Mouse (Mus musculus): ENCODE results near the gene Pcbd1.
"Not testable (repeated sequence)": the region's sequence is repeated elsewhere in the genome, so short reads cannot be mapped to it uniquely, and the experiment has no call there.

Gene Pcbd1

DNA sequence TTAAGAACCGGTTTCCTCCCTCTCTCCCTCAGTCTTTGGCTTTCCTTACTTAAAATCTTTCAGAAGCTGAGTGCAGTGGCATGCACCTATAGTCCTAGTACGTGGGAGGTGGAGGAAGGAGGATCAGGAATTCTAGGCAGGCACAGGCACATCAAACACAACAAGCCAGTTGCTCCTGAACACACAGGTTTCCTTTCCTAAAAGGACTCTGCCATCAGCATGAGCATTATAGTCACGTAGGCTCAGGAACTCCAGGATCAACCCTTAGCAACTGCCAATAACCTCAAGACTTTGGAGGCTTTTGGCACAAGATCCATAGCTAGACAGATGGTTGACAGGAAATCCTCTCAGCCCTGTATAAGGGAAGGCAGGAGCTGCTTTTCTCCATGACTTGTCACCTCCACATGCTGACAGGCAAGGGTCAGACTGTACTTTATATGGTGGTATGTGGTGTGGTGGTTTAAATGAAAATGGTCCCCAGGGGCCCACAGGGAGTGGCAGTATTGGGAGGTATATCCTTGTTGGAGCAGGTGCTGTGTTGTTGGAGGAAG is 14.5 kb downstream of the Pcbd1 start:
- peak; percentile 69 for DNase-seq

DNA sequence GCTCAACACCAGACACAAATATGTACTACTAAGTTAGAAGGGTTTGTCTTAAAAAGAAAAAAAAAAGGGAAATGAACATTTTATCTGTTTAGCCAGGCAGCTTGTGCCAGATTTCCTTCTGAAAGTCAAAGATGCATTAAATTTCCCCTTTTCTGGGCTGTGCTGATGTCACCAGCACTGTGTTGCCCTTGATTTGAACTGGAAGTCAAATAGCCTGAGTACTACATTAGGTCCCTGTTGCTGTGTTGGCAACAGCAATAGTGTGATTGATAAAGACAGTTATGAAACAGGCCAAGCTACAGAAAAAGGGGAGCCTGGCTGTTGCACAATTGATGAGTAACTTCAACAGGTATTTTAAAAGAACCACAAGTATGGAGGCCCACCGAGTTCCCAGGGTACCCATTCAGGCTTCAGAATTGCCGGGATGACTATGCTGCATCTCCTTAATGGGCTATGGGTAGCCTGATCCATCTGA is 25.2 kb downstream of the Pcbd1 start:
- no peak for DNase-seq

DNA sequence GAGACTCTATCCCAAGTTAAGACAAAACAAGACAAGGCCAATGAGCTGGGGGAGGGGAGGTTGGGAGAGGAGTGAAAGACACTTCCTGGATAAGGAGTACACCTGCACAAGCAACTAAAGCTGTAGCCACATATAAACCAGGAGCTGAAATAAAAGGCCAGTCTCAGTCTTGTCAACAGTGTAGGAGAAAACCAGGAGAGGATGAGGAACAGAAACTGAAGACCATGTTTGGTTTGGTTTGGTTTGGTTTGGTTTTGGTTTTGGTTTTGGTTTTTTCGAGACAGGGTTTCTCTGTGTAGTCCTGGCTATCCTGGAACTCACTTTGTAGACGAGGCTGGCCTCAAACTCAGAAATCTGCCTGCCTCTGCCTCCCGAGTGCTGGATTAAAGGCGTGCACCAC is 32.6 kb downstream of the Pcbd1 start:
- not testable (repeated sequence) for DNase-seq

DNA sequence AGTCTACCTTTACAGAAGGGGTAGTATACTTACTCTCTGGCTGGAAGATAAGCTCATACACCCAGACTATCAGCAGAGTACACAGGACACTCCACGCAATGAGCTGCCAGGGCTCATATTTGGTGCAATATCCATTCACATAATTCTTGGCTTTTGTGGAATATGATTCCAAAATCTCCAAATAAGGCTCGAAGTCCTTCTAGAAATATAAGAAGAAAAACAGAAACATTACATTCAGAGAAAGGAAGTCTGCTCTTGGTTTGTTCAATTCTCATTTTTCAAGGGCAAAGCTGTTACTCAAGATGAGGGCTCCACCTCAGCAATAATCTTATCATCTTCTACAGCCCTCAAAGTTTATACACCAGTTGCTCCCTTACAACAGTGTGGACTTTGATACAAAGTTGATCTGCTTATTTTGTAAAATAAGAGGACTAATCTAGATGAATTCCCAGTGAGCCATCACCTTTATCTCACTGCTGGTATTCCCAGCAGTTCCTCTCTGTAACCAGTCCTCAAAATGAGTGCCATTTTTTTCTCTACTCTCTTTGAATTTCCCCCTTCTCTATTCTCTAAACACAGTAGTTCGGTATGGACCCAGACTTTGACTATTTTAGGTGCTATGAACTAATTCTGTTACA is 34.3 kb downstream of the Pcbd1 start:
- no peak for DNase-seq

DNA sequence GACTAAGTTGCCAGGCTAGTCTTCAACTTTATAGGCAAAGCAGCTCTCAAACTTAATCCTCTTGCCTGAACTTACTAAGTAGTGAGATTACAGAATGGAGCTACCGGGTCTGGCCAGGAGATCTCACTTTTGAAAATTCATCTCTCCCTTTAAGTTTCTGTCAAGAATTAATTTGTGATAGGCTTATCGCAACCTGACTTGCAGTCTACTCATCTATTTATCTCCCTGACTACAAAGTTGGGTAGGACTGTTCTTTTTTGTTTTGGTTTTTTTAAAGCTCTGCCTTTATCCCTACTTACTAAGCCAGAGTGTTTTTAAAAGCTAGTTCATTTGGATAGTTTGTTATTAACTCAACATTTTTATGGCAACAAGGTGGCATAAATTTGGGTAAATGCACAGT is 35.3 kb downstream of the Pcbd1 start:
- DNase-seq, result no peak

DNA sequence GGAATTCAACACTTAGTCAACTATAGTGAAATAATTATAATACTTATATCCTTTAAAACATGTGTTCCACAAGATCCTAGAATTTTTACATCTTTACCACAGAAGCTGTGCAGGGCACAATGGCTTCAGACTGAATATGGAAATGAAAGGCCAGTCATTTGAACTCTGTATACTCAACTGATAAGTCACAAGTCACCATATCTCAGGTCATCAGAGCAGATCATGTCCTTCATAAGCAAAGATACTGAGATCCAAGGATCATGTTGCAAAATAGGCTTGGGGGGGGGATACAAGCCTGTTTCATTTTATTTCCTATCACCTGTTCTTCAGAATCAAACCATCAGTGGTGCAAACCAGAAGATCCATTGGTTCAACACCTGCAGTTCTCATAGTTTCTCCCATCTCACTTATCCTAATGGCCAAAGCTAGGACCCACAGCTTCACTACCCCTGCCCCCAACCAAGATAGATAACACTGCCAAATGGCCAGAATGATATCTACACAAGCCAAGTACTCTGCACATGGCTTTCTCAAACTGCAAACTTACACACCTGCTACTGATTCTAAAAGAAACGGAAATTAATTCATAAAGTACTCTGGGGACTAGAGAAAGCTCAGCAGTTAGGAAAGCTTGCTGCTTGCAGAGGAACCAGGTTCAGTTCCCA is 39.7 kb downstream of the Pcbd1 start:
- no peak for DNase-seq

DNA sequence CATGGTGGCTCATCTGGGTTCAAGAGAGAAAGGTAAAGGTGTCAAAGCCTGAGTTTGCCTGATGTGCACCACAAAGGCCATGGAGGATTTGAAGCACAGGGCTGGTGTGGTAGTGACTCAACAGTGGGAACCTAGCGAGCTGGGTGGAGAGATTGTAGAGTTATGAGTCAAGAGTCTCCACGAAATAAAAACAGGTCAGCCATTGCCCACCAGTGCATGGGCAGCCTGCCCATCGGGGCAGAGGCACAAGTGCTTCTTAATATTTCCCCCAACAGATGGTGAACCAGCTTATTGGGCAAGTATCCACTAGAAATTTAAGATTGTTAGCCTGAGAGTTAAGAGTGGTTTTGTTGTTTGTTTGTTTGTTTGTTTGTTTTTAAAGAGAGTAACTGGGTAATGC is 41.8 kb downstream of the Pcbd1 start:
- DNase-seq, result peak; percentile 29

DNA sequence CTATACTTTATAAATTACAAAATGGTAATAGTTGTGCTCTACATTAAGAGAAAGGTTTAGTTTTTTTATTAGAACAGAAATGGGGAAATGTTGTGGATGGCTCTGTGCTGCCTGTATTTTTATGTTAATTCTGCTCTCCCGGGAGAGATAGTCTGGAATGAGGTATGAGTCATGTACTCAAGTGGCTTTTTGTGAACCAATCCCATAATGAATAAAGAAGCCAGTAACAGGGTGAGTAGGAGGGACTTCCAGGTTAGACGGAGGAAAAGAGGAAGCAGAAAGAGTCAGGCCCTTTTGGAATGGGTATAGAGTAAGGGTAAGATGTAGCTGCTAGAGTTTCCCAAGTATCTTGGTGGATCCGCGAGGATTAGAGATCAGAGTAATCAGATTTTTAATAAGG is 44.9 kb downstream of the Pcbd1 start:
- DNase-seq, result no peak

DNA sequence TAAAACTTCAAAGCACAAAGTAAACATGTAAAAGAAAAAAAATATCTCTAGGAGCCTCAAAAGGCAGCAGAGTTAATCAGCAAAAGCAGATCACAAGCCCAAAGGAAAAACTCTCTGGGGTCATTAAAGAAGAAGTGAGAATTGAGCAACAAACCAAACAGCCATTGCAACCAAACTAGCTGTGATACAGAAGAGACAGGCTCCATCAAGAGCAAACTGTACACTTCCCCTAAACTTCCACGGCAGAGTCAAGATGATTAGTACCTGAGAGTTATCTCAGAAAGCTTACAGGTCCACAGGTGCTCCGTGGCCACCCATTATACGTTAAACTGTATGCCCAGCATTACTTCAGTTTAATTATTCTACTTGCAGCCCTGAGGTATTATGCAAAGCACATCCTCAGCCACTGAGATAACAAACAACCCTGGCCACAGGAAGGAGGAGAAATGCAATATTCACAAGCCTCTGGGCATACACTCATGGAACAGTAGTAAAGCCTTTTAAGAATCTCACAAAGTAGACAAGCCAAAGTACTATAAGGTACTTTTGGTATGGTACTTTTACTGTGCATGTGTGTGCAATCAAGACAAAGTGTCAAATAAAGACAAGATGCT is 46.2 kb downstream of the Pcbd1 start:
- DNase-seq, result no peak

DNA sequence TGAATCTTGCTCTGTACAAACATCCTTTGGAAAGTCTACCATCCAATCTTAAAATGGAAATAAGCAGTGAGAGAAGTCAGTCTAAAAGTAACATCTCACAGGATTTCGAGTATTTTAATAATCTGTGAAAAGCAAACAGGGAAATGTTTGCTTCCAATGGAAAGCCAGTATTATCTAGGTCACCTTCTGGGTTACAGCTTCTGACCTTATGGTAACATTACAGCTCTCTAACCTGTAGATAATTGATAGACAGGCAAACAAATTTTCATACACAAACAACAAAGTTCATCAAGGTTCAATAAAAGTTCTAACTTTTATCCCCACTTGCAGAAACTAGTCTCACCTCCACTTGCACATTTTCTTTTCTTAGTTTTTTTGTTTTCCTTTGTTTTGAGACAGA is 48.4 kb downstream of the Pcbd1 start:
- DNase-seq, result no peak

DNA sequence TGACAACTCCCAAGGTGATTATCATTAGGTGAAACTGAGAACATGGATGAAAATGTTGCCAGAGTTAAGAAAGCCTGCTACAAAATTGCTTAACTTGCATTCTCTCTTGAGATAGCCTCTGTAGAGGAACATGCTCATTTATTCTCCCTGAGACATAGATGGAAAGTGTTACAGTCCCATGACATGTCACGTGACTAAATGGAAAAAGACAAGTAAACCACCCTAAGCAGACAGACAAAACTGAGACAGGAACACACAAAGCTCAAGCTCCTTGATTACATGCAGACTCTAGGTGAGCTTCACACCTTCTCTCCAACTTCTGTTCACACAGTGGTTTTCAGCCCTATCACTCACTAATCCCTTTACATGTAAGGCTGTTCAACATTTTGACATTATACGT is 54.2 kb downstream of the Pcbd1 start:
- no peak for DNase-seq

Measured in cerebellum, adult 11-12 months (tissue).